Mouse (Mus musculus) liver, embryonic 14.5 days (tissue): ENCODE measurements around the gene Vta1. TPM values are rescaled to one million over a fixed set of nuclear protein-coding genes. Genes with fewer than 3 reads are reported as not detected.

Source experiments
- ATAC-seq: fragments of 200-750 bp; cut with Nextera tagmentation; 2 replicates; pipeline ENCODE4 v1.8.0; 2017; ENCODE audit warnings: moderate number of reproducible peaks, mild to moderate bottlenecking, moderate library complexity; ENCODE audit not compliant: insufficient read depth
- DNase-seq, 3 experiments: peaks; one replicate each; pipeline ENCODE4 v3.0.0-alpha.2; 2012 to 2013; ENCODE audit warnings: low read depth in 3 of 3, low spot score in 3 of 3
- H3K27ac ChIP-seq: fragments of 300-500 bp; sonication (generic); 2 replicates; pipeline ENCODE4 v1.5.1; 2014; ENCODE audit warnings: moderate library complexity, mild to moderate bottlenecking, control low read depth, inconsistent platforms
- H3K27me3 ChIP-seq: fragments of 300-500 bp; sonication (generic); 2 replicates; pipeline ENCODE4 v1.6.1; 2014; ENCODE audit warnings: mild to moderate bottlenecking, low read length, moderate library complexity; ENCODE audit not compliant: control insufficient read depth, insufficient read depth
- H3K36me3 ChIP-seq: fragments of 300-500 bp; sonication (generic); replicated peaks from 2 replicates; pipeline ENCODE4 v1.6.1; 2014; ENCODE audit warnings: low read depth; ENCODE audit not compliant: control insufficient read depth, insufficient read depth
- H3K4me1 ChIP-seq, 2 experiments: fragments of 200-500 bp in 1 of 2; fragments of 300-500 bp in 1 of 2; sonication (generic) in 1 of 2; replicated peaks; 2 replicates each; pipeline ENCODE4 v1.6.1; 2012 to 2014; ENCODE audit warnings: antibody characterized with exemption in 1 of 2, inconsistent platforms in 1 of 2, low read length in 1 of 2; ENCODE audit not compliant: control insufficient read depth in 2 of 2, insufficient read depth in 2 of 2
- H3K4me2 ChIP-seq: fragments of 300-500 bp; sonication (generic); 2 replicates; pipeline ENCODE4 v1.6.1; 2014; ENCODE audit warnings: low read depth, mild to moderate bottlenecking, control low read depth, moderate library complexity
- H3K4me3 ChIP-seq, 2 experiments: fragments of 200-500 bp in 1 of 2; fragments of 300-500 bp in 1 of 2; sonication (generic) in 1 of 2; 2 replicates each; pipeline ENCODE4 v1.5.1; 2012 to 2014; ENCODE audit warnings: low read depth in 2 of 2, low read length in 2 of 2, mild to moderate bottlenecking in 2 of 2, control low read depth in 1 of 2, inconsistent platforms in 1 of 2, moderate library complexity in 1 of 2; ENCODE audit not compliant: insufficient read depth in 1 of 2
- H3K9ac ChIP-seq: fragments of 300-500 bp; sonication (generic); replicated peaks from 2 replicates; pipeline ENCODE4 v1.6.1; 2014; ENCODE audit warnings: mild to moderate bottlenecking, control low read depth, moderate library complexity
- H3K9me3 ChIP-seq: fragments of 300-500 bp; sonication (generic); 2 replicates; pipeline ENCODE4 v1.6.1; 2016; ENCODE audit warnings: low read length, mixed read lengths; ENCODE audit not compliant: control insufficient read depth
- CTCF ChIP-seq: IDR thresholded peaks from 2 replicates; pipeline ENCODE4 v1.5.1; 2016; ENCODE audit warnings: antibody characterized with exemption, low read depth, control low read depth
- EP300 ChIP-seq: IDR thresholded peaks from 2 replicates; pipeline ENCODE4 v1.6.1; 2016; ENCODE audit warnings: antibody characterized with exemption, low read depth
- WGBS: fragments of 180-500 bp; shearing (Covaris S2); extraction: QIAGEN DNeasy Blood & Tissue Kit; methylation state at CpG from one replicate; pipeline ENCODE4 v1.1.7; 2014; ENCODE audit not compliant: insufficient replicate concordance; 5-methylcytosine and 5-hydroxymethylcytosine counted together
- polyA plus RNA-seq, 2 experiments: library from polyadenylated mRNA; depleted of rRNA in 1 of 2; stranded (reverse) in 1 of 2; unstranded in 1 of 2; fragments of >200 nt; fragmentation: Nextera tagmentation in 1 of 2; extraction: Ambion mirVana in 1 of 2; gene quantifications; 2 replicates each; pipeline versions ENCODE4 v1.2.1 to v1.2.3; 2012 to 2014

Vta1 gene
- polyA plus RNA-seq, 2 experiments, result 22.8 to 41.4 TPM

GRCm38 (mm10) chr10:14703830-14704420 is 1.4 kb downstream of the Vta1 start:
- DNase-seq (no peak), ATAC-seq (no peak)
- peak overlapping the region; percentile 65 for H3K9ac ChIP-seq
- H3K4me3 ChIP-seq, result peak overlapping the region in 1 of 2 experiments; percentile 67; a peak in 2 of 4 replicates
- H3K27ac ChIP-seq, result no peak overlapping the region
- H3K27me3 ChIP-seq, result no peaks in the 10 kb centered on the region
- H3K4me2 ChIP-seq, result peak overlapping the region; percentile 76
- H3K4me1 ChIP-seq, result peaks cover 8% of the 10 kb centered on the region in 2 experiments; a peak in 3 of 4 replicates
- 59% methylated on average over 4 of the region's 4 CpGs for WGBS
- no peak for TF ChIP-seq EP300
- no peak for TF ChIP-seq CTCF
- no peaks in the 10 kb centered on the region for H3K9me3 ChIP-seq
- H3K36me3 ChIP-seq, result no peaks in the 10 kb centered on the region

GRCm38 (mm10) chr10:14703239-14703638 is 2.1 kb downstream of the Vta1 start:
- Histone ChIP-seq H3K4me2 (no peak overlapping the region), H3K36me3 (no peaks in the 10 kb centered on the region), H3K4me1 (peaks cover 8% of the 10 kb centered on the region in 2 experiments; a peak in 3 of 4 replicates), H3K27me3 (no peaks in the 10 kb centered on the region), H3K9me3 (no peaks in the 10 kb centered on the region), H3K27ac (no peak overlapping the region), H3K9ac (no peak overlapping the region), H3K4me3 (no peak overlapping the region)
- ATAC-seq (no peak), DNase-seq (no peak)
- no peak for TF ChIP-seq EP300
- no peak for TF ChIP-seq CTCF
- 77% methylated on average over 1 of the region's 1 CpGs for WGBS

- Histone ChIP-seq H3K27ac (no peak overlapping the region), H3K4me3 (no peak overlapping the region), H3K27me3 (no peaks in the 10 kb centered on the region), H3K4me2 (no peak overlapping the region), H3K9ac (no peak overlapping the region), H3K4me1 (peaks cover 0 to 2% of the 10 kb centered on the region in 2 experiments; a peak in 3 of 4 replicates), H3K9me3 (no peaks in the 10 kb centered on the region), H3K36me3 (peaks cover 2% of the 10 kb centered on the region)
- DNase-seq, result no peak
- TF ChIP-seq EP300 (no peak), CTCF (no peak)
- WGBS, result 76% methylated on average over 3 of the region's 3 CpGs
- ATAC-seq, result no peak
Measured at GRCm38 (mm10) chr10:14690349-14690748, 15.0 kb downstream of the Vta1 start.

GRCm38 (mm10) chr10:14688785-14689442 is 16.4 kb downstream of the Vta1 start:
- Histone ChIP-seq H3K9me3 (no peaks in the 10 kb centered on the region), H3K36me3 (peaks cover 2% of the 10 kb centered on the region), H3K4me3 (no peak overlapping the region), H3K4me1 (peaks cover 0 to 2% of the 10 kb centered on the region in 2 experiments; a peak in 3 of 4 replicates), H3K4me2 (no peak overlapping the region), H3K9ac (no peak overlapping the region), H3K27ac (no peak overlapping the region), H3K27me3 (no peaks in the 10 kb centered on the region)
- DNase-seq (peak in 1 of 3 experiments; percentile 4), ATAC-seq (no peak)
- WGBS, result 26% methylated on average over 6 of the region's 6 CpGs
- TF ChIP-seq CTCF (no peak), EP300 (no peak)

- no peak for ATAC-seq
- H3K36me3 ChIP-seq, result peaks cover 2% of the 10 kb centered on the region
- no peaks in the 10 kb centered on the region for H3K9me3 ChIP-seq
- H3K4me2 ChIP-seq, result no peak overlapping the region
- WGBS, result 86% methylated on average over 1 of the region's 1 CpGs
- peak; percentile 39 for TF ChIP-seq CTCF
- no peak for TF ChIP-seq EP300
- H3K27ac ChIP-seq, result no peak overlapping the region
- H3K4me3 ChIP-seq, result no peak overlapping the region
- no peak overlapping the region for H3K9ac ChIP-seq
- no peaks in the 10 kb centered on the region for H3K27me3 ChIP-seq
- DNase-seq, result no peak
- peaks cover 0 to 2% of the 10 kb centered on the region in 2 experiments; a peak in 3 of 4 replicates for H3K4me1 ChIP-seq
Measured at GRCm38 (mm10) chr10:14685663-14686062, 19.7 kb downstream of the Vta1 start.
